Comparison of ENCODE assay signal across 19 mouse cellular contexts in the genomic region with DNA sequence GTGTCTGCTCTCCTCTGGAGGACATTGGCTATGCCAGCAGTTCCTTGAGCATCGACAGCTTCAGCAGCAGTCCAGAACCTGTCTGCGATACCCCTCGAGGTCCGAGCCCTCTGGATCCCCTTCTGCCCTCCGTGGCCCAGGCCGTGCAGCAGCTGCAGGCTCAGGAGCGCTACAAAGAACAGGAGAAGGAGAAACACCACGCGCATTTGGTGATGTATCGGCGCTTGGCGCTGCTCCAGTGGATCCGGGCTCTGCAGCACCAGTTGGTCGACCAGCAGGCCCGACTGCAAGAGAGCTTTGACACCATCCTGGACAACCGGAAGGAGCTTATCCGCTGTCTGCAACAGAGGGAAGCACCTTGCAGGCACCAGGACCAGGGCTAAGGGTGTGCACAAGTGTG. TPM values are rescaled to one million over a fixed set of nuclear protein-coding genes. Genes with fewer than 3 reads are reported as not detected.
DNase-seq lines count a peak whose midpoint lies in the region; ATAC-seq and TF ChIP-seq lines count a peak whose summit lies in the region.
"Had no signal": no experiment of that assay in that cellular context is flagged by ENCODE, and none has a peak within 500 bp of the region (broad histone marks: within the 10 kb centered on the region; RNA-seq: fewer than 3 reads in every experiment).

No protein-coding gene starts in this region.

- H3K9ac ChIP-seq in midbrain, embryonic 13.5 days (replicated peaks) = no peak overlapping the region
- H3K9ac ChIP-seq: forebrain, embryonic 13.5 days; hindbrain, embryonic 13.5 days; liver, embryonic 14.5 days; neural tube, embryonic 12.5 days had no signal

- WGBS in small intestine, adult 2 months = 53% methylated on average over 17 of the region's 17 CpGs
- WGBS in midbrain, embryonic 13.5 days = 91% methylated on average over 17 of the region's 17 CpGs

- H3K4me2 ChIP-seq in midbrain, embryonic 13.5 days (replicated peaks) = no peak overlapping the region
- H3K4me2 ChIP-seq: forebrain, embryonic 13.5 days; hindbrain, embryonic 13.5 days; neural tube, embryonic 12.5 days had no signal

- H3K9me3 ChIP-seq in midbrain, embryonic 13.5 days = no peaks in the 10 kb centered on the region
- H3K9me3 ChIP-seq: forebrain, embryonic 13.5 days; hindbrain, embryonic 13.5 days; limb, embryonic 10.5 days; neural tube, embryonic 12.5 days had no signal

- 0 out of 2 replicates have a peak, but pooled peaks cover 2% of the 10 kb centered on the region for H3K27me3 ChIP-seq in small intestine, adult 2 months (ENCODE audit: control insufficient read depth, insufficient read depth, low read length)
- H3K27me3 ChIP-seq in midbrain, embryonic 13.5 days = peaks cover 88% of the 10 kb centered on the region
- H3K27me3 ChIP-seq: neural tube, embryonic 12.5 days had no signal

- no peak for TF ChIP-seq CTCF in small intestine, adult 2 months (IDR thresholded peaks at IDR 0.05; ENCODE audit: extremely low read depth, insufficient read length, insufficient replicate concordance, low read depth, low read length)

- peaks cover 17% of the 10 kb centered on the region for H3K4me1 ChIP-seq in small intestine, adult 2 months (ENCODE audit: control insufficient read depth, insufficient read depth, insufficient read length, low read length)
- H3K4me1 ChIP-seq in midbrain, embryonic 13.5 days (replicated peaks) = peaks cover 6% of the 10 kb centered on the region; the same call in 1 of the 2 replicates
- H3K4me1 ChIP-seq: hindbrain, embryonic 13.5 days had no signal

- 0 out of 2 replicates have a peak overlapping the region, but pooled peaks have one; percentile 1 for H3K4me3 ChIP-seq in small intestine, adult 2 months (ENCODE audit: low read depth, low read length)
- no peak overlapping the region for H3K4me3 ChIP-seq in midbrain, embryonic 13.5 days (replicated peaks)
- H3K4me3 ChIP-seq: forebrain, embryonic 13.5 days; heart, adult 2 months; hindbrain, embryonic 13.5 days; limb, embryonic 10.5 days; neural tube, embryonic 12.5 days had no signal

- TF ChIP-seq POLR2A in small intestine, adult 2 months (IDR thresholded peaks at IDR 0.05; ENCODE audit: low read depth, low read length) = no peak

- no peaks in the 10 kb centered on the region for H3K36me3 ChIP-seq in small intestine, adult 2 months (ENCODE audit: control insufficient read depth, insufficient read depth, low read length)
- H3K36me3 ChIP-seq in midbrain, embryonic 13.5 days = 0 out of 2 replicates have a peak, but pooled peaks cover 3% of the 10 kb centered on the region
- H3K36me3 ChIP-seq: neural tube, embryonic 12.5 days had no signal

- ATAC-seq in midbrain, embryonic 13.5 days = no peak
- ATAC-seq: forebrain, embryonic 13.5 days; lung, postnatal 0 days had no signal

- DNase-seq in heart, postnatal 4 days = peak; percentile 9
- DNase-seq in heart, adult 9 months (ENCODE audit: low spot score in 2 of 2) = no peak
- DNase-seq in right cerebral cortex, postnatal 4 days = peak; percentile 24
- no peak for DNase-seq in right cerebral cortex, adult 18-20 months
- DNase-seq in cerebellum, postnatal 14 days = peak; percentile 48 to 66
- DNase-seq in liver = no peak
- DNase-seq: B cell, adult 2 months; embryo, embryonic 11 days; heart, adult 2 months; kidney, adult 18-20 months; kidney, postnatal 36 days had no signal

- no peak overlapping the region for H3K27ac ChIP-seq in small intestine, adult 2 months (ENCODE audit: insufficient read depth, low read depth, low read length)
- H3K27ac ChIP-seq in midbrain, embryonic 13.5 days = no peak overlapping the region
- H3K27ac ChIP-seq: forebrain, embryonic 13.5 days; heart, adult 2 months; hindbrain, embryonic 13.5 days; limb, embryonic 10.5 days; liver, embryonic 14.5 days; neural tube, embryonic 12.5 days had no signal

RNA-seq across cellular contexts. Expression of gene 5730409E04Rik, which starts 2.4 kb away (rescaled TPM):
- 1 to 10 TPM; 6.1 to 6.6 TPM for total RNA-seq in heart, postnatal 4 days (2021)
- polyA plus RNA-seq in small intestine, adult 2 months (2012; rRNA removed) = 3.2 and 4.3 TPM in 2 replicates
- 5.4 and 5.8 TPM in 2 replicates for polyA plus RNA-seq in midbrain, embryonic 13.5 days (2015; fragmentation: Nextera tagmentation; extraction: Ambion mirVana)

RNA-seq across cellular contexts. Expression of gene Clspn, which starts 55.3 kb away (rescaled TPM):
- 10 to 100 TPM; 18.3 to 21.7 TPM for total RNA-seq in heart, postnatal 4 days (2021)
- polyA plus RNA-seq in small intestine, adult 2 months (2012; rRNA removed) = 0.20 and 0.53 TPM in 2 replicates
- 17.0 and 17.2 TPM in 2 replicates for polyA plus RNA-seq in midbrain, embryonic 13.5 days (2015; fragmentation: Nextera tagmentation; extraction: Ambion mirVana)

Comparison
In these comparisons a context has a peak if more than half of its experiments do, and no peak if none do; other contexts are left out.
1. DNase-seq: peak in heart, postnatal 4 days (single experiment), right cerebral cortex, postnatal 4 days (single experiment) and cerebellum, postnatal 14 days (2 of 2); none in heart, adult 9 months (0 of 2), right cerebral cortex, adult 18-20 months (single experiment) and liver (single experiment).
2. RNA of gene Clspn, which starts 55.3 kb away (polyA plus RNA-seq): 17.0 to 17.2 TPM in midbrain, embryonic 13.5 days; 0.20 to 0.53 TPM in small intestine, adult 2 months; every median in the first group is over 10 times any median in the second.